Mouse (Mus musculus): ENCODE data around the gene Gcsh. TPM values are rescaled to one million over a fixed set of nuclear protein-coding genes. Genes with fewer than 3 reads are reported as not detected.

Gene Gcsh
- polyA plus RNA-seq, 1 experiment: 23.2 TPM

- Histone ChIP-seq H3K4me3 (no peak overlapping the region), H3K4me2 (ENCODE audit: low read depth) (no peak overlapping the region), H3K36me3 (ENCODE audit: control insufficient read depth, insufficient read depth) (no peaks in the 10 kb centered on the region), H3K79me2 (ENCODE audit: control insufficient read depth, insufficient read depth) (no peaks in the 10 kb centered on the region), H3K27me3 (ENCODE audit: control insufficient read depth, insufficient read depth, insufficient read length) (no peaks in the 10 kb centered on the region), H3ac (ENCODE audit: control insufficient read depth, insufficient read length) (no peak overlapping the region)
- no peak for TF ChIP-seq CEBPB (IDR thresholded peaks at IDR 0.05; ENCODE audit: insufficient read depth, poor library complexity, severe bottlenecking)
- no peak for TF ChIP-seq POLR2A (IDR thresholded peaks at IDR 0.05; ENCODE audit: insufficient read length, low read depth)
- no peak for TF ChIP-seq MYOG (IDR thresholded peaks at IDR 0.05; ENCODE audit: control insufficient read depth in 1 of 3, insufficient read depth in 1 of 3, insufficient read length in 2 of 3, low read depth in 2 of 3)
- no peak for TF ChIP-seq MAX (IDR thresholded peaks at IDR 0.05; ENCODE audit: low read depth)
- no peak for TF ChIP-seq SRF (IDR thresholded peaks at IDR 0.05; ENCODE audit: control insufficient read depth, insufficient read length, low read depth)
- no peak for TF ChIP-seq POLR2AphosphoS2 (IDR thresholded peaks at IDR 0.05; ENCODE audit: insufficient read length, low read depth)
- TF ChIP-seq E2F4 (IDR thresholded peaks at IDR 0.05; ENCODE audit: insufficient read depth): no peak
- no peak for TF ChIP-seq USF1 (IDR thresholded peaks at IDR 0.05; ENCODE audit: low read depth)
- TF ChIP-seq MYOD1 (IDR thresholded peaks at IDR 0.05; ENCODE audit: control insufficient read depth in 1 of 3, insufficient read length in 2 of 3, low read depth in 2 of 3): no peak
- no peak for TF ChIP-seq TCF12 (IDR thresholded peaks at IDR 0.05; ENCODE audit: insufficient read depth, poor library complexity, severe bottlenecking)
- TF ChIP-seq TCF3 (IDR thresholded peaks at IDR 0.05; ENCODE audit: insufficient read length, low read depth): no peak
- no peak for TF ChIP-seq REST (IDR thresholded peaks at IDR 0.05; ENCODE audit: insufficient read depth, insufficient read length)
Measured at GRCm38 (mm10) chr8:117032609-117033008, 39.3 kb upstream of the Gcsh start.

DNA sequence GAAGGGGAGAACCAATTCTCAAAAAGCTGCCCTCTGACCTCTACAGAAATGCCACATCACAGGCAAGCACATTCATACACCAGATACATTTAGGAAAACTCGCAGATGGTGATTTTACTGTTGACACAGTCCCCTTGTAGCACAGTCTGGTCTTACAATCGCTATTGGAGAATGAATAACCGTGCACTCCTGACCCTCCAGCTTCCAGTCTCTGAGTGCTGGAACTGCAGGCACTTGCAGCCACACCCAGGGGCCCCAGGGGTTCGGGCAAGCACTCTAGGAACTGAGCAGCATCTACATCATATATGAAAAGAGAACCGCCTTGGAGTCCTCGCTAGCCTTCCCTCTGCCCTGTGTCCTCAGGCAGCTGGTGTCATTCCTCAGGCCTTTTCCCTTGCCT is 38.1 kb upstream of the Gcsh start:
- Histone ChIP-seq H3K27me3 (ENCODE audit: control insufficient read depth, insufficient read depth, insufficient read length) (no peaks in the 10 kb centered on the region), H3K4me2 (ENCODE audit: low read depth) (no peak overlapping the region), H3K4me3 (no peak overlapping the region), H3K36me3 (ENCODE audit: control insufficient read depth, insufficient read depth) (no peaks in the 10 kb centered on the region), H3K79me2 (ENCODE audit: control insufficient read depth, insufficient read depth) (no peaks in the 10 kb centered on the region), H3ac (ENCODE audit: control insufficient read depth, insufficient read length) (no peak overlapping the region)
- TF ChIP-seq REST (IDR thresholded peaks at IDR 0.05; ENCODE audit: insufficient read depth, insufficient read length) (no peak), MYOG (IDR thresholded peaks at IDR 0.05; ENCODE audit: control insufficient read depth in 1 of 3, insufficient read depth in 1 of 3, insufficient read length in 2 of 3, low read depth in 2 of 3) (no peak), E2F4 (IDR thresholded peaks at IDR 0.05; ENCODE audit: insufficient read depth) (no peak), POLR2A (IDR thresholded peaks at IDR 0.05; ENCODE audit: insufficient read length, low read depth) (no peak), SRF (IDR thresholded peaks at IDR 0.05; ENCODE audit: control insufficient read depth, insufficient read length, low read depth) (no peak), POLR2AphosphoS2 (IDR thresholded peaks at IDR 0.05; ENCODE audit: insufficient read length, low read depth) (no peak), TCF12 (IDR thresholded peaks at IDR 0.05; ENCODE audit: insufficient read depth, poor library complexity, severe bottlenecking) (no peak), USF1 (IDR thresholded peaks at IDR 0.05; ENCODE audit: low read depth) (no peak), MAX (IDR thresholded peaks at IDR 0.05; ENCODE audit: low read depth) (no peak), CEBPB (IDR thresholded peaks at IDR 0.05; ENCODE audit: insufficient read depth, poor library complexity, severe bottlenecking) (no peak), MYOD1 (IDR thresholded peaks at IDR 0.05; ENCODE audit: control insufficient read depth in 1 of 3, insufficient read length in 2 of 3, low read depth in 2 of 3) (no peak), TCF3 (IDR thresholded peaks at IDR 0.05; ENCODE audit: insufficient read length, low read depth) (no peak)

DNA sequence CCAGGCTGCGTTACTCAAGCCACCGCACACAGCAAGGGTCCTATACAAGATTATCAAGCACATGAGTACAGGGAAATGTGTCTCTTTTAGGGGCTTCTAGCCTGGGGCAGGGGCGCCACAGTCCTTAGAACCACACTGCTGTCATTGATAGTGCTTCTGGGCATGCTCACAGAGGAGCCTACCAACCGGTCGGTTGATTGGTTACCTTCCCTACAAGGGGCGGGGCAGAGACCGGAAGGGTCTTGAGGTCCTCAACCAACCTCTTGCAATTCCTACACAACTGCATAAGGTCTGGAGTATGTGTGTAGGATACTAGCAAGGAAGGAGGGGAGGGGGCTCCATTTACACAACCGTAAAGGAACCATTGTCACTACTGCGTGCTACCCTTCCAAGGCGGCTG is 35.3 kb upstream of the Gcsh start:
- TF ChIP-seq E2F4 (IDR thresholded peaks at IDR 0.05; ENCODE audit: insufficient read depth): no peak
- no peak for TF ChIP-seq CEBPB (IDR thresholded peaks at IDR 0.05; ENCODE audit: insufficient read depth, poor library complexity, severe bottlenecking)
- no peak for TF ChIP-seq MAX (IDR thresholded peaks at IDR 0.05; ENCODE audit: low read depth)
- TF ChIP-seq TCF12 (IDR thresholded peaks at IDR 0.05; ENCODE audit: insufficient read depth, poor library complexity, severe bottlenecking): no peak
- TF ChIP-seq REST (IDR thresholded peaks at IDR 0.05; ENCODE audit: insufficient read depth, insufficient read length): no peak
- TF ChIP-seq MYOD1 (IDR thresholded peaks at IDR 0.05; ENCODE audit: control insufficient read depth in 1 of 3, insufficient read length in 2 of 3, low read depth in 2 of 3): no peak
- TF ChIP-seq TCF3 (IDR thresholded peaks at IDR 0.05; ENCODE audit: insufficient read length, low read depth): no peak
- TF ChIP-seq POLR2A (IDR thresholded peaks at IDR 0.05; ENCODE audit: insufficient read length, low read depth): no peak
- TF ChIP-seq POLR2AphosphoS2 (IDR thresholded peaks at IDR 0.05; ENCODE audit: insufficient read length, low read depth): no peak
- TF ChIP-seq MYOG (IDR thresholded peaks at IDR 0.05; ENCODE audit: control insufficient read depth in 1 of 3, insufficient read depth in 1 of 3, insufficient read length in 2 of 3, low read depth in 2 of 3): no peak
- TF ChIP-seq SRF (IDR thresholded peaks at IDR 0.05; ENCODE audit: control insufficient read depth, insufficient read length, low read depth): no peak
- TF ChIP-seq USF1 (IDR thresholded peaks at IDR 0.05; ENCODE audit: low read depth): no peak
- Histone ChIP-seq H3ac (ENCODE audit: control insufficient read depth, insufficient read length) (no peak overlapping the region), H3K4me2 (ENCODE audit: low read depth) (no peak overlapping the region), H3K27me3 (ENCODE audit: control insufficient read depth, insufficient read depth, insufficient read length) (no peaks in the 10 kb centered on the region), H3K4me3 (no peak overlapping the region), H3K36me3 (ENCODE audit: control insufficient read depth, insufficient read depth) (no peaks in the 10 kb centered on the region), H3K79me2 (ENCODE audit: control insufficient read depth, insufficient read depth) (no peaks in the 10 kb centered on the region)

GRCm38 (mm10) chr8:117027601-117028000 is 34.3 kb upstream of the Gcsh start:
- Histone ChIP-seq H3K4me2 (ENCODE audit: low read depth) (no peak overlapping the region), H3K4me3 (no peak overlapping the region), H3K36me3 (ENCODE audit: control insufficient read depth, insufficient read depth) (no peaks in the 10 kb centered on the region), H3K79me2 (ENCODE audit: control insufficient read depth, insufficient read depth) (no peaks in the 10 kb centered on the region), H3K27me3 (ENCODE audit: control insufficient read depth, insufficient read depth, insufficient read length) (no peaks in the 10 kb centered on the region), H3ac (ENCODE audit: control insufficient read depth, insufficient read length) (no peak overlapping the region)
- no peak for TF ChIP-seq TCF12 (IDR thresholded peaks at IDR 0.05; ENCODE audit: insufficient read depth, poor library complexity, severe bottlenecking)
- TF ChIP-seq CEBPB (IDR thresholded peaks at IDR 0.05; ENCODE audit: insufficient read depth, poor library complexity, severe bottlenecking): no peak
- no peak for TF ChIP-seq POLR2A (IDR thresholded peaks at IDR 0.05; ENCODE audit: insufficient read length, low read depth)
- no peak for TF ChIP-seq REST (IDR thresholded peaks at IDR 0.05; ENCODE audit: insufficient read depth, insufficient read length)
- TF ChIP-seq MAX (IDR thresholded peaks at IDR 0.05; ENCODE audit: low read depth): no peak

Measured in myocyte (in vitro differentiated cells).